Mouse (Mus musculus) stomach, embryonic 16.5 days (tissue): ENCODE results near the gene Znrf4. TPM values are rescaled to one million over a fixed set of nuclear protein-coding genes. Genes with fewer than 3 reads are reported as not detected.
A peak's percentile ranks its signal among the peaks of the same experiment; 100 is the strongest.

Source experiments
- ATAC-seq: fragments of 200-750 bp; cut with Nextera tagmentation; 2 replicates; pipeline ENCODE4 v1.8.0; 2017; ENCODE audit warnings: moderate number of reproducible peaks, moderate TSS enrichment; ENCODE audit not compliant: insufficient read depth, low FRiP score
- H3K27ac ChIP-seq: fragments of 300-500 bp; sonication (generic); 2 replicates; pipeline ENCODE4 v1.5.1; 2014; ENCODE audit warnings: low read length
- H3K27me3 ChIP-seq: fragments of 300-500 bp; sonication (generic); 2 replicates; pipeline ENCODE4 v1.6.1; 2014; ENCODE audit warnings: low read length, control low read depth, mixed read lengths; ENCODE audit not compliant: control insufficient read depth, insufficient read depth
- H3K36me3 ChIP-seq: fragments of 300-500 bp; sonication (generic); 2 replicates; pipeline ENCODE4 v1.6.1; 2014; ENCODE audit warnings: low read length; ENCODE audit not compliant: control insufficient read depth, insufficient read depth
- H3K4me1 ChIP-seq: fragments of 300-500 bp; sonication (generic); 2 replicates; pipeline ENCODE4 v1.6.1; 2014; ENCODE audit warnings: low read length, control low read depth, mixed read lengths; ENCODE audit not compliant: control insufficient read depth, insufficient read depth
- H3K4me2 ChIP-seq: fragments of 300-500 bp; sonication (generic); 2 replicates; pipeline ENCODE4 v1.6.1; 2014; ENCODE audit warnings: low read depth, low read length, mixed read lengths
- H3K4me3 ChIP-seq: fragments of 300-500 bp; sonication (generic); replicated peaks from 2 replicates; pipeline ENCODE4 v1.5.1; 2014; ENCODE audit warnings: mild to moderate bottlenecking, low read length
- H3K9ac ChIP-seq: fragments of 300-500 bp; sonication (generic); 2 replicates; pipeline ENCODE4 v1.6.1; 2014; ENCODE audit warnings: low read length
- H3K9me3 ChIP-seq: fragments of 300-500 bp; sonication (generic); replicated peaks from 2 replicates; pipeline ENCODE4 v1.6.1; 2016; ENCODE audit warnings: low read length, control low read depth; ENCODE audit not compliant: control insufficient read depth
- WGBS: fragments of 180-500 bp; shearing (Covaris S2); extraction: QIAGEN DNeasy Blood & Tissue Kit; methylation state at CpG from one replicate; pipeline ENCODE4 v1.1.7; 2014; 5-methylcytosine and 5-hydroxymethylcytosine counted together
- polyA plus RNA-seq: library from polyadenylated mRNA; unstranded; fragments of >200 nt; fragmentation: Nextera tagmentation; extraction: Ambion mirVana; gene quantifications from 2 replicates; pipeline ENCODE4 v1.2.1, GENCODE M21; 2015

The Znrf4 gene
- polyA plus RNA-seq, 1 experiment from 2014 or later, result not detected

GRCm38 (mm10) chr17:56511707-56512090, 532 bp downstream of the Znrf4 start:
- Histone ChIP-seq H3K4me3 (peak overlapping the region; percentile 31), H3K9ac (peak overlapping the region; percentile 44; the same call in 1 of the 2 replicates), H3K36me3 (no peaks in the 10 kb centered on the region), H3K9me3 (no peaks in the 10 kb centered on the region), H3K27me3 (peaks cover 43% of the 10 kb centered on the region), H3K4me1 (peaks cover 18% of the 10 kb centered on the region), H3K4me2 (peak overlapping the region; percentile 46), H3K27ac (no peak overlapping the region)
- ATAC-seq, result no peak
- WGBS, result 21% methylated on average over 29 of the region's 29 CpGs

DNA sequence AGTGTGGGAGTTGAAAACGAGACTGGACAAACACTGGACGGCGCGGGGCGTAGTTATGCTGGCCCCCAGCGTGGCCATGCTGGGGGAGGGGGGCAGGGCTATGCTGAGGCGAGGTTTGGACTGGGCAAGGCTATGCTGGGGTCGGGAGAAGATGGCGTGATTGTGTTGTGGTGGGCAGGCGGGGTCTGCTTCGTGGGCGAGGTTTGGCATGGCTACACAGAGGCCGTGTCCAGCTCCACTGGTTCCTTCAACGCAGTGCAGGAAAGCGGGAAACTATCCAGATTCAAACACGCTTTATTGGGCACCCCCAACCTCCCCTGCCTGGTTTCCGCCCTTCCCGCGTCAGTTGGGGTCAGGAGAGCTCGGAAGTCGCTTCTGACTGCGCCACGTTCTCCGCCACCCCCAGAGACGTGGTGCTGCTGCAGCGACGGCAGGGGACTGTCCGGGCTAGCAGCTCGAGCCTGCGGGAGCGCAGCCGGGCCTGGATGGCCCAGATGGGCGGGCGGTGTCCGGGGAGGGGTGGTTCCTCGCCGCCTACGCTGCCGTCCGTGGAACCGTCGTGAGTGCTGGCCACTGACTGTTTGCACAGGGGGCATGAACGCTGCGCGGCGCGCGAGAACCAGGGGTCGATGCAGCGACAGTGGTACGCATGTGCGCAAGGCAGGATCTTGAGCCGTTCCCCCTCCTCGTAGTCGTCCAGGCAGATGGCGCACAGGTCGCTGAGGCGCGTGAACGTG, 1.1 kb downstream of the Znrf4 start:
- Histone ChIP-seq H3K36me3 (no peaks in the 10 kb centered on the region), H3K4me3 (peak overlapping the region; percentile 31), H3K27me3 (peaks cover 43% of the 10 kb centered on the region), H3K9me3 (no peaks in the 10 kb centered on the region), H3K27ac (no peak overlapping the region), H3K4me2 (peak overlapping the region; percentile 46), H3K4me1 (peaks cover 16% of the 10 kb centered on the region), H3K9ac (peak overlapping the region; percentile 44)
- 5% methylated on average over 60 of the region's 60 CpGs for WGBS
- no peak for ATAC-seq

GRCm38 (mm10) chr17:56510473-56510969, 1.7 kb downstream of the Znrf4 start:
- 26% methylated on average over 27 of the region's 27 CpGs for WGBS
- no peaks in the 10 kb centered on the region for H3K9me3 ChIP-seq
- no peak overlapping the region for H3K27ac ChIP-seq
- peak overlapping the region; percentile 31; the same call in 1 of the 2 replicates for H3K4me3 ChIP-seq
- H3K4me2 ChIP-seq, result no peak overlapping the region
- no peaks in the 10 kb centered on the region for H3K36me3 ChIP-seq
- H3K27me3 ChIP-seq, result peaks cover 43% of the 10 kb centered on the region
- ATAC-seq, result no peak
- peaks cover 10% of the 10 kb centered on the region for H3K4me1 ChIP-seq
- 0 out of 2 replicates have a peak overlapping the region, but pooled peaks have one; percentile 16 for H3K9ac ChIP-seq

- H3K9ac ChIP-seq, result 0 out of 2 replicates have a peak overlapping the region, but pooled peaks have one; percentile 16
- ATAC-seq, result no peak
- H3K4me1 ChIP-seq, result peaks cover 10% of the 10 kb centered on the region
- no peak overlapping the region for H3K4me3 ChIP-seq
- H3K27me3 ChIP-seq, result peaks cover 43% of the 10 kb centered on the region
- WGBS, result 8% methylated on average over 32 of the region's 37 CpGs
- H3K9me3 ChIP-seq, result no peaks in the 10 kb centered on the region
- H3K36me3 ChIP-seq, result no peaks in the 10 kb centered on the region
- no peak overlapping the region for H3K4me2 ChIP-seq
- H3K27ac ChIP-seq, result no peak overlapping the region
Measured at GRCm38 (mm10) chr17:56509707-56510472, 2.3 kb downstream of the Znrf4 start.

GRCm38 (mm10) chr17:56509021-56509640, 3.1 kb downstream of the Znrf4 start:
- peaks cover 43% of the 10 kb centered on the region for H3K27me3 ChIP-seq
- ATAC-seq, result no peak
- WGBS, result 44% methylated on average over 10 of the region's 10 CpGs
- H3K4me2 ChIP-seq, result no peak overlapping the region
- H3K4me1 ChIP-seq, result peaks cover 10% of the 10 kb centered on the region
- H3K9ac ChIP-seq, result no peak overlapping the region
- no peak overlapping the region for H3K27ac ChIP-seq
- H3K4me3 ChIP-seq, result no peak overlapping the region
- H3K36me3 ChIP-seq, result no peaks in the 10 kb centered on the region
- H3K9me3 ChIP-seq, result no peaks in the 10 kb centered on the region

- Histone ChIP-seq H3K36me3 (no peaks in the 10 kb centered on the region), H3K9me3 (no peaks in the 10 kb centered on the region), H3K9ac (peak overlapping the region; percentile 80), H3K4me3 (peak overlapping the region; percentile 59), H3K27me3 (peaks cover 35% of the 10 kb centered on the region), H3K27ac (peak overlapping the region; percentile 88), H3K4me2 (peak overlapping the region; percentile 86), H3K4me1 (peaks cover 10% of the 10 kb centered on the region)
- peak; percentile 96 for ATAC-seq
- under 1% methylated on average over 42 of the region's 42 CpGs for WGBS
Measured at GRCm38 (mm10) chr17:56507161-56508068, 4.8 kb downstream of the Znrf4 start.

GRCm38 (mm10) chr17:56506417-56507065, 5.7 kb downstream of the Znrf4 start:
- WGBS, result 53% methylated on average over 15 of the region's 15 CpGs

GRCm38 (mm10) chr17:56505401-56505800, 6.8 kb downstream of the Znrf4 start:
- Histone ChIP-seq H3K9ac (no peak overlapping the region), H3K9me3 (no peaks in the 10 kb centered on the region), H3K27me3 (peaks cover 15% of the 10 kb centered on the region), H3K4me1 (peaks cover 10% of the 10 kb centered on the region), H3K36me3 (no peaks in the 10 kb centered on the region), H3K4me2 (no peak overlapping the region), H3K27ac (no peak overlapping the region), H3K4me3 (no peak overlapping the region)
- ATAC-seq, result no peak
- 80% methylated on average over 10 of the region's 10 CpGs for WGBS

More at GRCm38 (mm10) chr17:56506417-56507065, 5.7 kb downstream of the Znrf4 start:
- peak overlapping the region; percentile 86 for H3K4me2 ChIP-seq
- H3K9me3 ChIP-seq, result no peaks in the 10 kb centered on the region
- peaks cover 10% of the 10 kb centered on the region for H3K4me1 ChIP-seq
- H3K4me3 ChIP-seq, result peak overlapping the region; percentile 59
- H3K27ac ChIP-seq, result peak overlapping the region; percentile 88; the same call in 1 of the 2 replicates
- H3K36me3 ChIP-seq, result no peaks in the 10 kb centered on the region
- ATAC-seq, result no peak
- H3K27me3 ChIP-seq, result peaks cover 26% of the 10 kb centered on the region
- peak overlapping the region; percentile 80 for H3K9ac ChIP-seq
